Mouse (Mus musculus) embryonic fibroblast, embryonic 13.5 days (primary cell): ENCODE results near the gene Tecpr1.

Source experiments
- CTCF ChIP-seq: IDR thresholded peaks from 2 replicates; pipeline ENCODE4 v1.5.1; 2011; ENCODE audit warnings: mild to moderate bottlenecking, control low read depth, low read length, moderate library complexity, borderline replicate concordance; ENCODE audit not compliant: insufficient read depth
- POLR2A ChIP-seq: IDR thresholded peaks from 2 replicates; pipeline ENCODE4 v1.6.1; 2011; ENCODE audit warnings: low read depth, mild to moderate bottlenecking, control low read depth, low read length, moderate library complexity

DNA sequence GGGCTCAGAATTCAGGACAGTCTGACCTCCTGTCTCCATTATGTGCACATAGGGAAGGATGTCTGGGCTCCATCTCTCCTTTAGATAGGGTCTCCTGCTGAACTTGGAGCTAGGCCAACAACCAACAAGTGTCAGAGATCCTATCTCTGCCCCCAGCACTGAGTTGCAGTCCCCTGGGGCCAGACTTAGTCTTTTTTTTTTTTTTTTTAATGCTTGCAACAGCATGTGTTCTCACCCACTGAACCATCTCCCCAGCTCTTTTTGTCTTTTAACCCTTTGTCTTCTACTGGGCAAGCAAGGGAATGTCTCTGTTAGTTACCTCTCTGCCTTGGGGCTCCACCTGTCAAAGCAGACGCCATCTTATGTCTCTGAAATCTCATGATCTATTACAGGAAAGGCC, 15.6 kb upstream of the Tecpr1 start:
- no peak for TF ChIP-seq CTCF
- no peak for TF ChIP-seq POLR2A
